Mouse (Mus musculus): ENCODE measurements at regions not wholly inside any gene's neighbourhood (a gene's known extent, or its start where the extent isn't known, plus 50 kb on each side); places are given as distances from the start of the nearest gene placed in this dataset.

DNA sequence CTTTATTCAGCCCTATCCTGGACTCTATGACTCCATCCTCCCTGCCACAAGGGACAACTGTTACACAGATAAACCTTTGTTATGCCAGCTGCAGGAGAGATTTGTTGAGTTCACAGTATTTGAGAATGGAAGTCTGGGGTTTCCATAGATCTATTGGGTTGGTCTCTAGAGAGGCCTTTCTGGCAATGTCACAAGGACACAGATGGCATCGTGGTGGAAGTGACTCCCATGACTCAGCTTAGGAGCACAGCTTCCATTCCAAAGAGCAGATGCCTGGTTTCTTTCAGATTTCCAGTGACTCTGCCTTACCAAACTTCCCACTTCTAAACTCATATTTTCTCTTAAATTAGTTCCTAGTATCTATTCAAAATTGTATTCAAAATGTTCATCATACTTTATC is 467.6 kb downstream of the Gm826 start:
- no peak for TF ChIP-seq CTCF (IDR thresholded peaks at IDR 0.05; ENCODE audit: borderline replicate concordance, insufficient read depth, low read length)
- no peak for TF ChIP-seq POLR2A (IDR thresholded peaks at IDR 0.05; ENCODE audit: low read depth, low read length)
